8 mouse cellular contexts compared by ENCODE assay signal in genomic region chr4:134963021-134963776, GRCm38 (mm10). TPM values are rescaled to one million over a fixed set of nuclear protein-coding genes. Genes with fewer than 3 reads are reported as not detected.
DNase-seq lines count a peak whose midpoint lies in the region; ATAC-seq and TF ChIP-seq lines count a peak whose summit lies in the region.

No protein-coding gene starts in this region.

- H3K9me3 ChIP-seq in embryonic facial prominence, embryonic 10.5 days = no peaks in the 10 kb centered on the region
- H3K9me3 ChIP-seq in intestine, embryonic 16.5 days (ENCODE audit: control insufficient read depth, low read length) = no peaks in the 10 kb centered on the region
- H3K9me3 ChIP-seq in lung, embryonic 16.5 days (ENCODE audit: control insufficient read depth, low read length) = no peaks in the 10 kb centered on the region; the same call in 1 of the 2 replicates

- peak overlapping the region; percentile 35 for H3K4me2 ChIP-seq in intestine, embryonic 16.5 days (ENCODE audit: low read depth, low read length)
- H3K4me2 ChIP-seq in lung, embryonic 16.5 days (ENCODE audit: low read depth, low read length) = peak overlapping the region; percentile 29

- H3K36me3 ChIP-seq in embryonic facial prominence, embryonic 10.5 days (replicated peaks) = no peaks in the 10 kb centered on the region
- no peaks in the 10 kb centered on the region for H3K36me3 ChIP-seq in intestine, embryonic 16.5 days (ENCODE audit: control insufficient read depth, insufficient read depth, low read length)
- no peaks in the 10 kb centered on the region for H3K36me3 ChIP-seq in lung, embryonic 16.5 days (ENCODE audit: control insufficient read depth, insufficient read depth, low read length)
- no peaks in the 10 kb centered on the region for H3K36me3 ChIP-seq in spleen, adult 2 months (ENCODE audit: control insufficient read depth, insufficient read depth, low read length)

- H3K9ac ChIP-seq in intestine, embryonic 16.5 days (ENCODE audit: low read depth, low read length) = 0 out of 2 replicates have a peak overlapping the region, but pooled peaks have one; percentile 11
- no peak overlapping the region for H3K9ac ChIP-seq in lung, embryonic 16.5 days (ENCODE audit: low read length)

- no peak for ATAC-seq in intestine, embryonic 16.5 days
- peak; percentile 38; the same call in 1 of the 2 replicates for ATAC-seq in lung, embryonic 16.5 days (ENCODE audit: low read depth)

- no peak for TF ChIP-seq POLR2A in spleen, adult 2 months (IDR thresholded peaks at IDR 0.05; ENCODE audit: low read depth, low read length)

- no peak overlapping the region for H3K27ac ChIP-seq in embryonic facial prominence, embryonic 10.5 days (replicated peaks)
- no peak overlapping the region; the same call in 1 of the 2 replicates for H3K27ac ChIP-seq in intestine, embryonic 16.5 days (ENCODE audit: low read length)
- no peak overlapping the region for H3K27ac ChIP-seq in lung, embryonic 16.5 days (ENCODE audit: low read length)
- H3K27ac ChIP-seq in spleen, adult 2 months (ENCODE audit: insufficient read depth, low read length) = no peak overlapping the region

- peak; percentile 70; the same call in 1 of the 2 replicates for TF ChIP-seq CTCF in spleen, adult 2 months (IDR thresholded peaks at IDR 0.05; ENCODE audit: extremely low read depth, insufficient read depth, insufficient read length, insufficient replicate concordance)

- H3K4me1 ChIP-seq in embryonic facial prominence, embryonic 10.5 days = peaks cover 8% of the 10 kb centered on the region
- peaks cover 6% of the 10 kb centered on the region; the same call in 1 of the 2 replicates for H3K4me1 ChIP-seq in intestine, embryonic 16.5 days (ENCODE audit: control insufficient read depth, insufficient read depth, low read length)
- 0 out of 2 replicates have a peak, but pooled peaks cover 2% of the 10 kb centered on the region for H3K4me1 ChIP-seq in lung, embryonic 16.5 days (replicated peaks; ENCODE audit: control insufficient read depth, insufficient read depth, low read length)
- H3K4me1 ChIP-seq in spleen, adult 2 months (ENCODE audit: control insufficient read depth, insufficient read depth, insufficient read length) = peaks cover 5% of the 10 kb centered on the region; the same call in 1 of the 2 replicates

- DNase-seq in 3134 (ENCODE audit: extremely low read depth, insufficient read length, low spot score) = peak; percentile 28
- peak; percentile 28 to 53 for DNase-seq in CD8-positive naive resting alpha-beta T cell, adult 2 months (ENCODE audit: low read depth in 2 of 2, low spot score in 2 of 2)
- DNase-seq in embryonic facial prominence, embryonic 10.5 days (ENCODE audit: low spot score) = peak; percentile 70
- DNase-seq in spleen, adult 2 months (ENCODE audit: low read depth in 1 of 2, low spot score in 2 of 2) = peak; percentile 23 to 46
- no peak for DNase-seq in ovary, postnatal 10 days (ENCODE audit: low spot score)
- DNase-seq in left cerebral cortex, adult 11 months (ENCODE audit: low spot score) = no peak

- H3K4me3 ChIP-seq in embryonic facial prominence, embryonic 10.5 days = peak overlapping the region; percentile 38; the same call in 1 of the 2 replicates
- 0 out of 2 replicates have a peak overlapping the region, but pooled peaks have one; percentile 20 for H3K4me3 ChIP-seq in intestine, embryonic 16.5 days (ENCODE audit: low read length)
- H3K4me3 ChIP-seq in lung, embryonic 16.5 days (ENCODE audit: low read length) = peak overlapping the region; percentile 18; the same call in 1 of the 2 replicates
- H3K4me3 ChIP-seq in spleen, adult 2 months (ENCODE audit: extremely low read depth, insufficient read depth, insufficient read length) = peak overlapping the region; percentile 47

- H3K27me3 ChIP-seq in embryonic facial prominence, embryonic 10.5 days (replicated peaks; ENCODE audit: low read depth, poor library complexity, severe bottlenecking) = peaks cover 12% of the 10 kb centered on the region
- no peaks in the 10 kb centered on the region for H3K27me3 ChIP-seq in intestine, embryonic 16.5 days (replicated peaks; ENCODE audit: control insufficient read depth, insufficient read depth, low read length)
- H3K27me3 ChIP-seq in lung, embryonic 16.5 days (ENCODE audit: control insufficient read depth, insufficient read depth, low read depth, low read length) = no peaks in the 10 kb centered on the region
- no peaks in the 10 kb centered on the region for H3K27me3 ChIP-seq in spleen, adult 2 months (ENCODE audit: control insufficient read depth, insufficient read depth, low read length)

- WGBS in embryonic facial prominence, embryonic 10.5 days = 26% methylated on average over 19 of the region's 19 CpGs
- WGBS in intestine, embryonic 16.5 days = 24% methylated on average over 19 of the region's 19 CpGs
- 21% methylated on average over 19 of the region's 19 CpGs for WGBS in lung, embryonic 16.5 days
- 11% methylated on average over 19 of the region's 19 CpGs for WGBS in spleen, adult 2 months

RNA-seq across cellular contexts. Expression of gene Syf2, which starts 32.5 kb away (rescaled TPM):
- polyA plus RNA-seq in embryonic facial prominence, embryonic 10.5 days (2016; fragmentation: Nextera tagmentation; extraction: Ambion mirVana) = 65.2 and 65.9 TPM in 2 replicates
- 62.6 and 65.0 TPM in 2 replicates for polyA plus RNA-seq in intestine, embryonic 16.5 days (2015; fragmentation: Nextera tagmentation; extraction: Ambion mirVana)
- polyA plus RNA-seq in lung, embryonic 16.5 days (2015; fragmentation: Nextera tagmentation; extraction: Ambion mirVana) = 82.0 and 87.7 TPM in 2 replicates
- 19.2 TPM in 2 replicates for polyA plus RNA-seq in spleen, adult 2 months (2012; rRNA removed)

RNA-seq across cellular contexts. Expression of gene Rsrp1, which starts 39.8 kb away (rescaled TPM):
- polyA plus RNA-seq in embryonic facial prominence, embryonic 10.5 days (2016; fragmentation: Nextera tagmentation; extraction: Ambion mirVana) = 343 and 353 TPM in 2 replicates
- 462 and 467 TPM in 2 replicates for polyA plus RNA-seq in intestine, embryonic 16.5 days (2015; fragmentation: Nextera tagmentation; extraction: Ambion mirVana)
- 454 and 489 TPM in 2 replicates for polyA plus RNA-seq in lung, embryonic 16.5 days (2015; fragmentation: Nextera tagmentation; extraction: Ambion mirVana)
- polyA plus RNA-seq in spleen, adult 2 months (2012; rRNA removed) = 691 and 1,139 TPM in 2 replicates

RNA-seq across cellular contexts. Expression of gene Tmem50a, which starts 48.4 kb away (rescaled TPM):
- 127 and 133 TPM in 2 replicates for polyA plus RNA-seq in embryonic facial prominence, embryonic 10.5 days (2016; fragmentation: Nextera tagmentation; extraction: Ambion mirVana)
- polyA plus RNA-seq in intestine, embryonic 16.5 days (2015; fragmentation: Nextera tagmentation; extraction: Ambion mirVana) = 146 and 155 TPM in 2 replicates
- 188 and 193 TPM in 2 replicates for polyA plus RNA-seq in lung, embryonic 16.5 days (2015; fragmentation: Nextera tagmentation; extraction: Ambion mirVana)
- 83.2 and 90.6 TPM in 2 replicates for polyA plus RNA-seq in spleen, adult 2 months (2012; rRNA removed)

Comparison
In these comparisons a context has a peak if more than half of its experiments do, and no peak if none do; other contexts are left out.
1. DNase-seq: peak in 3134 (single experiment), CD8-positive naive resting alpha-beta T cell, adult 2 months (2 of 2), embryonic facial prominence, embryonic 10.5 days (single experiment) and spleen, adult 2 months (2 of 2); none in ovary, postnatal 10 days (single experiment) and left cerebral cortex, adult 11 months (single experiment).
2. Peak in every context shown above with its lines, with median percentiles within 50 percentile points of each other: H3K4me3 ChIP-seq.